Mouse (Mus musculus) heart, embryonic 15.5 days (tissue): ENCODE data around the gene Tspan6. TPM values are rescaled to one million over a fixed set of nuclear protein-coding genes. Genes with fewer than 3 reads are reported as not detected.

ENCODE experiments used
- ATAC-seq: fragments of 200-750 bp; cut with Nextera tagmentation; replicated peaks from 2 replicates; pipeline ENCODE4 v1.8.0; 2017; ENCODE audit warnings: low read depth, moderate TSS enrichment; ENCODE audit not compliant: insufficient number of reproducible peaks, insufficient read depth, low FRiP score
- H3K27ac ChIP-seq: fragments of 300-500 bp; sonication (generic); 2 replicates; pipeline ENCODE4 v1.5.1; 2015; ENCODE audit warnings: mild to moderate bottlenecking, inconsistent platforms
- H3K27me3 ChIP-seq: fragments of 300-500 bp; sonication (generic); 2 replicates; pipeline ENCODE4 v1.6.1; 2015; ENCODE audit warnings: inconsistent platforms
- H3K36me3 ChIP-seq: fragments of 300-500 bp; sonication (generic); 2 replicates; pipeline ENCODE4 v1.6.1; 2015; ENCODE audit warnings: mild to moderate bottlenecking, inconsistent platforms
- H3K4me1 ChIP-seq: fragments of 300-500 bp; sonication (generic); replicated peaks from 2 replicates; pipeline ENCODE4 v1.6.1; 2015; ENCODE audit warnings: inconsistent platforms
- H3K4me2 ChIP-seq: fragments of 300-500 bp; sonication (generic); 2 replicates; pipeline ENCODE4 v1.6.1; 2015; ENCODE audit warnings: inconsistent platforms, mild to moderate bottlenecking, moderate library complexity
- H3K4me3 ChIP-seq: fragments of 300-500 bp; sonication (generic); 2 replicates; pipeline ENCODE4 v1.5.1; 2015; ENCODE audit warnings: mild to moderate bottlenecking, inconsistent platforms
- H3K9ac ChIP-seq: fragments of 300-500 bp; sonication (generic); 2 replicates; pipeline ENCODE4 v1.6.1; 2015; ENCODE audit warnings: mild to moderate bottlenecking, inconsistent platforms
- H3K9me3 ChIP-seq: fragments of 300-500 bp; sonication (generic); replicated peaks from 2 replicates; pipeline ENCODE4 v1.6.1; 2016; ENCODE audit warnings: inconsistent platforms
- WGBS: fragments of 180-500 bp; shearing (Covaris S2); methylation state at CpG from one replicate; pipeline ENCODE4 v1.1.7; 2015; ENCODE audit warnings: mixed read lengths; 5-methylcytosine and 5-hydroxymethylcytosine counted together
- polyA plus RNA-seq: library from polyadenylated mRNA; unstranded; fragments of >200 nt; fragmentation: Nextera tagmentation; extraction: Ambion mirVana; gene quantifications from 2 replicates; pipeline ENCODE4 v1.2.1, GENCODE M21; 2015

Tspan6 gene
- polyA plus RNA-seq, 1 experiment from 2014 or later = 98.4 TPM

GRCm38 (mm10) chrX:133888111-133888510 lies 10.1 kb downstream of the Tspan6 start:
- H3K36me3 ChIP-seq = no peaks in the 10 kb centered on the region; the same call in 1 of the 2 replicates
- no peak overlapping the region for H3K9ac ChIP-seq
- no peak for ATAC-seq
- H3K27me3 ChIP-seq = no peaks in the 10 kb centered on the region
- WGBS = 80% methylated on average over 5 of the region's 5 CpGs
- H3K4me1 ChIP-seq = no peaks in the 10 kb centered on the region
- no peak overlapping the region for H3K4me3 ChIP-seq
- H3K4me2 ChIP-seq = no peak overlapping the region
- H3K27ac ChIP-seq = no peak overlapping the region
- no peaks in the 10 kb centered on the region for H3K9me3 ChIP-seq

GRCm38 (mm10) chrX:133887308-133887707 lies 10.9 kb downstream of the Tspan6 start:
- Histone ChIP-seq H3K9me3 (no peaks in the 10 kb centered on the region), H3K4me3 (no peak overlapping the region), H3K27me3 (no peaks in the 10 kb centered on the region), H3K4me2 (no peak overlapping the region), H3K36me3 (no peaks in the 10 kb centered on the region; the same call in 1 of the 2 replicates), H3K27ac (no peak overlapping the region), H3K4me1 (no peaks in the 10 kb centered on the region), H3K9ac (no peak overlapping the region)
- 83% methylated on average over 3 of the region's 3 CpGs for WGBS
- no peak for ATAC-seq

- Histone ChIP-seq H3K36me3 (no peaks in the 10 kb centered on the region), H3K27me3 (no peaks in the 10 kb centered on the region), H3K4me3 (no peak overlapping the region), H3K4me1 (no peaks in the 10 kb centered on the region), H3K9me3 (no peaks in the 10 kb centered on the region), H3K9ac (no peak overlapping the region), H3K4me2 (no peak overlapping the region), H3K27ac (no peak overlapping the region)
- no peak for ATAC-seq
- WGBS = 79% methylated on average over 6 of the region's 6 CpGs
These were observed 28.5 kb downstream of the Tspan6 start for GRCm38 (mm10) chrX:133869743-133870142.

GRCm38 (mm10) chrX:133853637-133854036 lies 44.6 kb downstream of the Tspan6 start:
- no peaks in the 10 kb centered on the region for H3K4me1 ChIP-seq
- whole genome bisulfite sequencing = 87% methylated on average over 4 of the region's 4 CpGs
- no peaks in the 10 kb centered on the region for H3K9me3 ChIP-seq
- H3K27me3 ChIP-seq = no peaks in the 10 kb centered on the region
- H3K9ac ChIP-seq = no peak overlapping the region
- H3K27ac ChIP-seq = no peak overlapping the region
- no peak overlapping the region for H3K4me3 ChIP-seq
- ATAC-seq = no peak
- H3K36me3 ChIP-seq = no peaks in the 10 kb centered on the region
- H3K4me2 ChIP-seq = no peak overlapping the region

GRCm38 (mm10) chrX:133850680-133851079 lies 47.5 kb downstream of the Tspan6 start, which contains the start of gene Tnmd:
Gene Tnmd (plus strand): TSS chrX:133850980.
- 75% methylated on average over 5 of the region's 5 CpGs for WGBS
- no peak within 1 kb of the TSS for H3K4me2 ChIP-seq
- no peak for ATAC-seq

More at GRCm38 (mm10) chrX:133850680-133851079, 47.5 kb downstream of the Tspan6 start, which contains the start of gene Tnmd:
- H3K36me3 ChIP-seq = no peaks in the 10 kb centered on the region
- no peaks in the 10 kb centered on the region for H3K4me1 ChIP-seq
- no peaks in the 10 kb centered on the region for H3K9me3 ChIP-seq
- H3K4me3 ChIP-seq = no peak within 1 kb of the TSS
- H3K27me3 ChIP-seq = no peaks in the 10 kb centered on the region
- H3K9ac ChIP-seq = no peak within 1 kb of the TSS
- H3K27ac ChIP-seq = no peak within 1 kb of the TSS

Other genes starting within 250 kb of the Tspan6 start
- gene Pcdh19, start 209.4 kb downstream of the Tspan6 start, polyA plus RNA-seq = 0.58 and 1.0 TPM in 2 replicates
- gene Tnmd, start 47.4 kb downstream of the Tspan6 start, polyA plus RNA-seq = 0.57 and 0.86 TPM in 2 replicates
- gene Srpx2, start 10.0 kb upstream of the Tspan6 start, polyA plus RNA-seq = 7.6 and 7.9 TPM in 2 replicates
- gene Sytl4, start 83.4 kb upstream of the Tspan6 start, polyA plus RNA-seq = 2.2 and 4.4 TPM in 2 replicates
- gene Cstf2, start 160.8 kb upstream of the Tspan6 start, polyA plus RNA-seq = 20.4 and 26.9 TPM in 2 replicates